Mouse (Mus musculus) midbrain, embryonic 11.5 days (tissue): ENCODE data around the gene Sap25. TPM values are rescaled to one million over a fixed set of nuclear protein-coding genes. Genes with fewer than 3 reads are reported as not detected.

Experiments
- ATAC-seq: fragments of 200-750 bp; cut with Nextera tagmentation; 2 replicates; pipeline ENCODE4 v1.8.0; 2017; ENCODE audit warnings: moderate TSS enrichment, moderate library complexity; ENCODE audit not compliant: low FRiP score
- DNase-seq: peaks from one replicate; pipeline ENCODE4 v3.0.0; 2015; ENCODE audit warnings: low spot score; ENCODE audit errors: missing footprints
- H3K27ac ChIP-seq: fragments of 300-500 bp; sonication (generic); 2 replicates; pipeline ENCODE4 v1.5.1; 2014; ENCODE audit warnings: low read depth, low read length
- H3K27me3 ChIP-seq: fragments of 300-500 bp; sonication (generic); 2 replicates; pipeline ENCODE4 v1.6.1; 2014; ENCODE audit warnings: mild to moderate bottlenecking, low read length, moderate library complexity, mixed read lengths; ENCODE audit not compliant: control insufficient read depth, insufficient read depth
- H3K36me3 ChIP-seq: fragments of 300-500 bp; sonication (generic); 2 replicates; pipeline ENCODE4 v1.6.1; 2014; ENCODE audit warnings: mild to moderate bottlenecking, low read length, moderate library complexity, mixed read lengths; ENCODE audit not compliant: control insufficient read depth, insufficient read depth
- H3K4me1 ChIP-seq: fragments of 300-500 bp; sonication (generic); 2 replicates; pipeline ENCODE4 v1.6.1; 2014; ENCODE audit warnings: low read length; ENCODE audit not compliant: control insufficient read depth, insufficient read depth
- H3K4me2 ChIP-seq: fragments of 300-500 bp; sonication (generic); 2 replicates; pipeline ENCODE4 v1.6.1; 2014; ENCODE audit warnings: mild to moderate bottlenecking, moderate library complexity
- H3K4me3 ChIP-seq: fragments of 300-500 bp; sonication (generic); 2 replicates; pipeline ENCODE4 v1.5.1; 2014; ENCODE audit warnings: low read depth, low read length
- H3K9ac ChIP-seq: fragments of 300-500 bp; sonication (generic); 2 replicates; pipeline ENCODE4 v1.6.1; 2014; ENCODE audit warnings: low read length
- H3K9me3 ChIP-seq: fragments of 300-500 bp; sonication (generic); 2 replicates; pipeline ENCODE4 v1.6.1; 2016; ENCODE audit warnings: low read length; ENCODE audit not compliant: control insufficient read depth
- WGBS: fragments of 180-500 bp; shearing (Covaris S2); extraction: QIAGEN DNeasy Blood & Tissue Kit; methylation state at CpG from one replicate; pipeline ENCODE4 v1.1.7; 2014; 5-methylcytosine and 5-hydroxymethylcytosine counted together
- polyA plus RNA-seq: library from polyadenylated mRNA; unstranded; fragments of >200 nt; fragmentation: Nextera tagmentation; extraction: Ambion mirVana; gene quantifications from 2 replicates; pipeline ENCODE4 v1.2.1, GENCODE M21; 2014

The Sap25 gene
- 4.5 and 6.8 TPM in 2 replicates for polyA plus RNA-seq

GRCm38 (mm10) chr5:137641054-137641453 is at the start of gene Sap25:
Sap25 (plus strand) TSS chr5:137641334.
- WGBS, result 83% methylated on average over 19 of the region's 19 CpGs
- no peak for ATAC-seq
- Histone ChIP-seq H3K4me1 (0 out of 2 replicates have a peak, but pooled peaks cover 2% of the 10 kb centered on the region), H3K27ac (no peak within 1 kb of the TSS), H3K9me3 (no peaks in the 10 kb centered on the region), H3K9ac (no peak within 1 kb of the TSS), H3K4me2 (no peak within 1 kb of the TSS), H3K4me3 (no peak within 1 kb of the TSS), H3K36me3 (peaks cover 28% of the 10 kb centered on the region), H3K27me3 (peaks cover 24% of the 10 kb centered on the region)
- peak; percentile 74 for DNase-seq

GRCm38 (mm10) chr5:137595921-137596320 is 45.2 kb upstream of the Sap25 start:
- Histone ChIP-seq H3K27ac (no peak overlapping the region), H3K4me2 (no peak overlapping the region), H3K4me3 (no peak overlapping the region), H3K36me3 (no peaks in the 10 kb centered on the region; the same call in 1 of the 2 replicates), H3K9ac (no peak overlapping the region), H3K4me1 (peaks cover 9% of the 10 kb centered on the region), H3K9me3 (no peaks in the 10 kb centered on the region), H3K27me3 (no peaks in the 10 kb centered on the region)
- 86% methylated on average over 7 of the region's 7 CpGs for WGBS
- ATAC-seq (no peak), DNase-seq (peak; percentile 76)

GRCm38 (mm10) chr5:137596601-137597261 is 44.4 kb upstream of the Sap25 start:
- Histone ChIP-seq H3K9ac (no peak overlapping the region), H3K4me2 (peak overlapping the region; percentile 30), H3K4me3 (no peak overlapping the region), H3K27ac (no peak overlapping the region), H3K36me3 (no peaks in the 10 kb centered on the region; the same call in 1 of the 2 replicates), H3K27me3 (no peaks in the 10 kb centered on the region), H3K4me1 (peaks cover 9% of the 10 kb centered on the region), H3K9me3 (no peaks in the 10 kb centered on the region)
- 33% methylated on average over 30 of the region's 30 CpGs for WGBS
- DNase-seq, result peak; percentile 71
- no peak for ATAC-seq

GRCm38 (mm10) chr5:137597625-137598024 is 43.5 kb upstream of the Sap25 start:
- no peaks in the 10 kb centered on the region for H3K9me3 ChIP-seq
- ATAC-seq, result no peak
- H3K36me3 ChIP-seq, result no peaks in the 10 kb centered on the region; the same call in 1 of the 2 replicates
- peaks cover 14% of the 10 kb centered on the region for H3K4me1 ChIP-seq
- WGBS, result 91% methylated on average over 6 of the region's 6 CpGs
- no peak overlapping the region for H3K9ac ChIP-seq
- H3K27me3 ChIP-seq, result no peaks in the 10 kb centered on the region
- no peak overlapping the region for H3K4me2 ChIP-seq
- no peak overlapping the region for H3K4me3 ChIP-seq
- DNase-seq, result peak; percentile 59
- no peak overlapping the region for H3K27ac ChIP-seq

GRCm38 (mm10) chr5:137598100-137598826 is 42.9 kb upstream of the Sap25 start:
- H3K36me3 ChIP-seq, result no peaks in the 10 kb centered on the region; the same call in 1 of the 2 replicates
- H3K4me1 ChIP-seq, result peaks cover 14% of the 10 kb centered on the region
- H3K9me3 ChIP-seq, result no peaks in the 10 kb centered on the region
- H3K9ac ChIP-seq, result no peak overlapping the region
- no peaks in the 10 kb centered on the region for H3K27me3 ChIP-seq
- DNase-seq, result no peak
- H3K4me3 ChIP-seq, result no peak overlapping the region
- WGBS, result 89% methylated on average over 2 of the region's 2 CpGs
- no peak for ATAC-seq
- no peak overlapping the region for H3K4me2 ChIP-seq
- no peak overlapping the region for H3K27ac ChIP-seq

- DNase-seq (no peak), ATAC-seq (no peak)
- Histone ChIP-seq H3K4me2 (peak overlapping the region; percentile 92), H3K4me1 (peaks cover 14% of the 10 kb centered on the region), H3K9ac (no peak overlapping the region; the same call in 1 of the 2 replicates), H3K36me3 (no peaks in the 10 kb centered on the region; the same call in 1 of the 2 replicates), H3K27ac (no peak overlapping the region), H3K4me3 (peak overlapping the region; percentile 49; the same call in 1 of the 2 replicates), H3K27me3 (no peaks in the 10 kb centered on the region), H3K9me3 (no peaks in the 10 kb centered on the region)
- 54% methylated on average over 9 of the region's 9 CpGs for WGBS
Measured at GRCm38 (mm10) chr5:137599600-137599999, 41.5 kb upstream of the Sap25 start.

- H3K27me3 ChIP-seq, result no peaks in the 10 kb centered on the region
- DNase-seq (no peak), ATAC-seq (no peak; the same call in 1 of the 2 replicates)
- H3K4me2 ChIP-seq, result peak overlapping the region; percentile 92
- H3K9ac ChIP-seq, result peak overlapping the region; percentile 74
- H3K36me3 ChIP-seq, result no peaks in the 10 kb centered on the region; the same call in 1 of the 2 replicates
- H3K27ac ChIP-seq, result no peak overlapping the region; the same call in 1 of the 2 replicates
- 2% methylated on average over 19 of the region's 19 CpGs for WGBS
- no peaks in the 10 kb centered on the region for H3K9me3 ChIP-seq
- peak overlapping the region; percentile 49 for H3K4me3 ChIP-seq
- peaks cover 14% of the 10 kb centered on the region for H3K4me1 ChIP-seq
Measured at GRCm38 (mm10) chr5:137600281-137600618, 40.9 kb upstream of the Sap25 start.

GRCm38 (mm10) chr5:137600619-137601364 is 40.3 kb upstream of the Sap25 start, which contains the start of gene Mospd3:
Mospd3 (minus strand) TSS chr5:137601058.
- Histone ChIP-seq H3K4me2 (peak within 1 kb of the TSS; percentile 92), H3K4me1 (peaks cover 14% of the 10 kb centered on the region), H3K9ac (peak within 1 kb of the TSS; percentile 74), H3K4me3 (peak within 1 kb of the TSS; percentile 49), H3K9me3 (no peaks in the 10 kb centered on the region), H3K27me3 (no peaks in the 10 kb centered on the region), H3K27ac (peak within 1 kb of the TSS; percentile 61; the same call in 1 of the 2 replicates), H3K36me3 (no peaks in the 10 kb centered on the region; the same call in 1 of the 2 replicates)
- under 1% methylated on average over 41 of the region's 41 CpGs for WGBS
- DNase-seq (peak; percentile 100), ATAC-seq (peak; percentile 95)
